ENCODE assay signal across 7 mouse cellular contexts in the genomic region with DNA sequence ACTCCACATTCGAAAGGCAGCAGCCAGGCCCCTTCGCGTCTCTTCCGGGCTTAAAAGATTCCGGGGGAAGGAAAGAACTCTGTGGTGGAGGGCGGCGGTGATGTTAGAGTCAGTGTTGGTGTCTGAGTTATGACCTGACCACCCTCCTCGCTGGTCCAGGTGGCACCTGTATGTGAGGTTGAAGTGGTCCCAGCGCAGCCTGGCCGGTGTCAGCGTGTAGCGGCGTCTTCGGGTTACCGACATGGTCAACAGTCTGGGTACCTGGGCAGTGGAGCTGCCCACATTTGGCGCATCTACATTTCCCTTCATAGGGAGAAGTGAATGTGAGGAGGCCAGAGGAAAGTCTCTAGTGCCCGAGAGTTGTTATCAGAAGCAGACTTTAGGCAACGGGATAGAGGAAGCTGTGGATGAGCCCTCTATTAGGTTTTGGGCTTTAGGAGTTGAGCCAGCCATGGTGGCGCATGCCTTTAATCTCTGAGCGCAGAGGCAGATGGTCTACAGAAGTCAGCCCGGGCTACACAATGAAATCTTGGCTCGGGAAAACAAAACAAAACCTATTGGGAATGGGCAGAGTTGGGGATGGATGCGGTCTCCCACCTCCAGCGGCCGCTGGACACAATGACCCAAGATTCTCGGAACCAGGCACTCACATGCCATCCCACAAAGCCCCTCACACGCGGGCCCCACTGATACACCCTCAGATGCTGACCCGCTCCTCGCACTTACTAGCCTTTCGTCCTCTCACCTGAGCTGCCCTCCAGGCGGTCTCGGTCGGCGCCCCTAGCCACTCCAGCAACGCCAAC. TPM values are rescaled to one million over a fixed set of nuclear protein-coding genes. Genes with fewer than 3 reads are reported as not detected.
A peak's percentile ranks its signal among the peaks of the same experiment; 100 is the strongest.
DNase-seq lines count a peak whose midpoint lies in the region; ATAC-seq and TF ChIP-seq lines count a peak whose summit lies in the region.

No protein-coding gene starts in this region.

- peak overlapping the region; percentile 30 for H3K4me3 ChIP-seq in forebrain, embryonic 11.5 days (ENCODE audit: low read depth, low read length)
- H3K4me3 ChIP-seq in limb, embryonic 15.5 days = peak overlapping the region; percentile 46
- peak overlapping the region; percentile 50 for H3K4me3 ChIP-seq in stomach, postnatal 0 days (ENCODE audit: low read depth, low read length)

- peak overlapping the region; percentile 53 for H3K9ac ChIP-seq in forebrain, embryonic 11.5 days (ENCODE audit: low read length)
- H3K9ac ChIP-seq in limb, embryonic 15.5 days = peak overlapping the region; percentile 57
- peak overlapping the region; percentile 78 for H3K9ac ChIP-seq in stomach, postnatal 0 days (ENCODE audit: low read length)

- H3K4me2 ChIP-seq in forebrain, embryonic 11.5 days (ENCODE audit: low read depth, low read length, severe bottlenecking) = peak overlapping the region; percentile 59
- H3K4me2 ChIP-seq in limb, embryonic 15.5 days = peak overlapping the region; percentile 92
- peak overlapping the region; percentile 82 for H3K4me2 ChIP-seq in stomach, postnatal 0 days (replicated peaks; ENCODE audit: low read depth)

- peaks cover 18% of the 10 kb centered on the region for H3K4me1 ChIP-seq in forebrain, embryonic 11.5 days (replicated peaks; ENCODE audit: control insufficient read depth, insufficient read depth, low read length)
- H3K4me1 ChIP-seq in limb, embryonic 15.5 days = peaks cover 43% of the 10 kb centered on the region
- peaks cover 11% of the 10 kb centered on the region for H3K4me1 ChIP-seq in stomach, postnatal 0 days (replicated peaks; ENCODE audit: control insufficient read depth, insufficient read depth)

- peaks cover 50% of the 10 kb centered on the region for H3K27me3 ChIP-seq in forebrain, embryonic 11.5 days (ENCODE audit: control insufficient read depth, insufficient read depth, low read length)
- peaks cover 62% of the 10 kb centered on the region for H3K27me3 ChIP-seq in limb, embryonic 15.5 days
- H3K27me3 ChIP-seq in stomach, postnatal 0 days (ENCODE audit: control insufficient read depth, insufficient read depth, low read length) = no peaks in the 10 kb centered on the region

- H3K9me3 ChIP-seq in forebrain, embryonic 11.5 days (ENCODE audit: control insufficient read depth, low read length) = no peaks in the 10 kb centered on the region
- no peaks in the 10 kb centered on the region for H3K9me3 ChIP-seq in limb, embryonic 15.5 days
- H3K9me3 ChIP-seq in stomach, postnatal 0 days (ENCODE audit: control insufficient read depth, low read length) = no peaks in the 10 kb centered on the region

- WGBS in forebrain, embryonic 11.5 days = 19% methylated on average over 36 of the region's 36 CpGs
- 22% methylated on average over 36 of the region's 36 CpGs for whole genome bisulfite sequencing in limb, embryonic 15.5 days
- WGBS in stomach, postnatal 0 days = 30% methylated on average over 32 of the region's 36 CpGs

- peak; percentile 9 for DNase-seq in right cerebral cortex, postnatal 4 days
- DNase-seq in right cerebral cortex, adult 2 months (ENCODE audit: low spot score in 2 of 2) = no peak
- DNase-seq in forebrain, embryonic 11.5 days (ENCODE audit: low spot score) = no peak
- no peak for DNase-seq in stomach, postnatal 0 days (ENCODE audit: low spot score)
- DNase-seq in left cerebral cortex, postnatal 4 days = no peak

- TF ChIP-seq CTCF in stomach, postnatal 0 days (IDR thresholded peaks at IDR 0.05; ENCODE audit: low read depth) = no peak

- 0 out of 2 replicates have a peak, but pooled peaks have one; percentile 1 for ATAC-seq in forebrain, embryonic 11.5 days (replicated peaks; ENCODE audit: low FRiP score)
- ATAC-seq in limb, embryonic 15.5 days (ENCODE audit: insufficient number of reproducible peaks, low FRiP score, low TSS enrichment, low read depth) = no peak
- no peak for ATAC-seq in stomach, postnatal 0 days (ENCODE audit: low FRiP score, low TSS enrichment)
- no peak for ATAC-seq in frontal cortex, adult (ENCODE audit: low TSS enrichment)

- TF ChIP-seq EP300 in stomach, postnatal 0 days (optimal IDR thresholded peaks at IDR 0.05) = no peak

- intact Hi-C loops in left cerebral cortex, postnatal 4 days (cut with DNase I) = no loop called here

- H3K36me3 ChIP-seq in forebrain, embryonic 11.5 days (ENCODE audit: control insufficient read depth, insufficient read depth, low read length) = peaks cover 7% of the 10 kb centered on the region
- peaks cover 60% of the 10 kb centered on the region for H3K36me3 ChIP-seq in limb, embryonic 15.5 days
- peaks cover 22% of the 10 kb centered on the region; the same call in 1 of the 2 replicates for H3K36me3 ChIP-seq in stomach, postnatal 0 days (ENCODE audit: control insufficient read depth, insufficient read depth, low read length)

- no peak overlapping the region for H3K27ac ChIP-seq in forebrain, embryonic 11.5 days (ENCODE audit: low read depth, low read length)
- peak overlapping the region; percentile 33; the same call in 1 of the 2 replicates for H3K27ac ChIP-seq in limb, embryonic 15.5 days
- peak overlapping the region; percentile 89 for H3K27ac ChIP-seq in stomach, postnatal 0 days (replicated peaks)

RNA-seq across cellular contexts. Expression of a gene that starts 0.7 kb away (rescaled TPM):
- polyA plus RNA-seq in forebrain, embryonic 11.5 days (2014; fragmentation: Nextera tagmentation; extraction: Ambion mirVana) = 2.5 and 2.7 TPM in 2 replicates
- polyA plus RNA-seq in limb, embryonic 15.5 days (2015; fragmentation: Nextera tagmentation; extraction: Ambion mirVana) = 23.7 and 36.9 TPM in 2 replicates
- polyA plus RNA-seq in stomach, postnatal 0 days (2015; fragmentation: Nextera tagmentation; extraction: Ambion mirVana) = 87.9 and 89.3 TPM in 2 replicates
- total RNA-seq in left cerebral cortex, postnatal 4 days (2021) = 1 to 10 TPM; 3.9 to 4.8 TPM

RNA-seq across cellular contexts. Expression of a gene that starts 7.3 kb away (rescaled TPM):
- not detected in 2 replicates for polyA plus RNA-seq in forebrain, embryonic 11.5 days (2014; fragmentation: Nextera tagmentation; extraction: Ambion mirVana)
- polyA plus RNA-seq in limb, embryonic 15.5 days (2015; fragmentation: Nextera tagmentation; extraction: Ambion mirVana) = not detected in 2 replicates
- polyA plus RNA-seq in stomach, postnatal 0 days (2015; fragmentation: Nextera tagmentation; extraction: Ambion mirVana) = not detected in 2 replicates
- not detected for total RNA-seq in left cerebral cortex, postnatal 4 days (2021)

RNA-seq across cellular contexts. Expression of a gene that starts 16.5 kb away (rescaled TPM):
- polyA plus RNA-seq in forebrain, embryonic 11.5 days (2014; fragmentation: Nextera tagmentation; extraction: Ambion mirVana) = 21.2 and 22.3 TPM in 2 replicates
- polyA plus RNA-seq in limb, embryonic 15.5 days (2015; fragmentation: Nextera tagmentation; extraction: Ambion mirVana) = 30.1 and 34.3 TPM in 2 replicates
- 10.5 and 11.0 TPM in 2 replicates for polyA plus RNA-seq in stomach, postnatal 0 days (2015; fragmentation: Nextera tagmentation; extraction: Ambion mirVana)
- total RNA-seq in left cerebral cortex, postnatal 4 days (2021) = 100 to 1,000 TPM in 1 of 2 experiments, 10 to 100 TPM in 1; 91.0 to 105 TPM

RNA-seq across cellular contexts. Expression of a gene that starts 27.8 kb away (rescaled TPM):
- 83.8 and 84.0 TPM in 2 replicates for polyA plus RNA-seq in forebrain, embryonic 11.5 days (2014; fragmentation: Nextera tagmentation; extraction: Ambion mirVana)
- polyA plus RNA-seq in limb, embryonic 15.5 days (2015; fragmentation: Nextera tagmentation; extraction: Ambion mirVana) = 58.8 and 59.9 TPM in 2 replicates
- polyA plus RNA-seq in stomach, postnatal 0 days (2015; fragmentation: Nextera tagmentation; extraction: Ambion mirVana) = 39.5 and 46.9 TPM in 2 replicates
- total RNA-seq in left cerebral cortex, postnatal 4 days (2021) = 10 to 100 TPM; 55.5 to 60.6 TPM

RNA-seq across cellular contexts. Expression of a gene that starts 41.7 kb away (rescaled TPM):
- polyA plus RNA-seq in forebrain, embryonic 11.5 days (2014; fragmentation: Nextera tagmentation; extraction: Ambion mirVana) = 2.3 and 2.9 TPM in 2 replicates
- 11.1 and 11.5 TPM in 2 replicates for polyA plus RNA-seq in limb, embryonic 15.5 days (2015; fragmentation: Nextera tagmentation; extraction: Ambion mirVana)
- 9.6 and 11.0 TPM in 2 replicates for polyA plus RNA-seq in stomach, postnatal 0 days (2015; fragmentation: Nextera tagmentation; extraction: Ambion mirVana)
- total RNA-seq in left cerebral cortex, postnatal 4 days (2021) = 10 to 100 TPM; 20.3 to 22.0 TPM
